Comparison of ENCODE assay signal across 8 mouse cellular contexts in the genomic region with DNA sequence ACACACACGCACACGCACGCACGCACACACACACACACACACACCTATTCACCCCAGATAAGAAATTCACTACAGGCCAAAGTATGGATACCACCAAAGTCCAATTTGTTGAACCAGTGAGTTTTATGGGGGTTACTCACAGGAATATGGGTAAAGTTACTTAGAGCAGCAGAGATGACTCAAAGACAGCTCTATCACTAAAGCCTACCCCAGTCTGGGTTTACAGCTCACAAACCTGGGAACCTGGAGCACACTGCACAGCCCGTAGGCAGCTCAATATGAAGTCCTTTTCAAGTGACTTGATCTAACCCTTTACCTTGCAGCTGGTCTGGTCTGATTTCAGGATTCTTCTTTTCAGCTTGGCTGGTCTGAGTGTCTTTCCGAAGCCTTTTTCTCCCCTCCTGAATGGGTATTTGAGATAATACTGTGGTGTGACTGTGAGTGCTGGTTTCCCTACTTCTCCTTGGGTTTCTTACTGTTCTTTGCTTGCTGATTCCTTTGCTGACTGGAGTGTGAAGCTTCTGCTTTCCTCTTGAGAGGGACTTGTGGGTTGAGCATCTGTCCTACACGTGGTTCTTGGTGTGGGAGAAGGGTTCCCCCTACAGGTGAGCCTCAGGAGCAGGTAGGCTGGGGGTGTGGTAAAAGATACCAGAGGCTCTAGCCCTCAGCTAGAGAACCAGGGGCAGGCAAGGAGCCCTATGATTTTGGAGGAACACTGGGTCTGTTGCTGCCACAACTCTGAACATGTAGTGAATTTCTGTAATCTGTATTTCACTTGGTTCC. TPM values are rescaled to one million over a fixed set of nuclear protein-coding genes. Genes with fewer than 3 reads are reported as not detected.
DNase-seq lines count a peak whose midpoint lies in the region.

No protein-coding gene starts in this region.

- DNase-seq in 3T3-L1 (ENCODE audit: low read depth, low spot score) (peak; percentile 57), 416B (ENCODE audit: low read depth) (peak; percentile 69)
- peak; percentile 53 to 64 for DNase-seq in cerebellum, adult 18-20 months
- peak; percentile 22 for DNase-seq in kidney, postnatal 10 days
- DNase-seq in retina, postnatal 1 day, result peak; percentile 11
- DNase-seq in layer of hippocampus, adult 8-10 months (ENCODE audit: low spot score in 2 of 2), result no peak
- DNase-seq in frontal cortex, adult 2 months (ENCODE audit: extremely low spot score in 1 of 2, low spot score in 1 of 2), result no peak
- DNase-seq in neural tube, embryonic 10.5 days (ENCODE audit: extremely low spot score, low spot score), result no peak

RNA-seq across cellular contexts. Expression of gene Rbm33, which starts 12.3 kb away (rescaled TPM):
- 10 to 100 TPM; 60.2 to 70.2 (median 65.7) TPM for total RNA-seq in layer of hippocampus, adult 8-10 months (2022)
- 49.1 and 52.6 TPM in 2 replicates for polyA plus RNA-seq in frontal cortex, adult 2 months (2012; rRNA removed)

Comparison
In these comparisons a context has a peak if more than half of its experiments do, and no peak if none do; other contexts are left out.
1. DNase-seq: peak in 3T3-L1 (single experiment), 416B (single experiment), cerebellum, adult 18-20 months (2 of 2), kidney, postnatal 10 days (single experiment) and retina, postnatal 1 day (single experiment); none in layer of hippocampus, adult 8-10 months (0 of 2), frontal cortex, adult 2 months (0 of 2) and neural tube, embryonic 10.5 days (single experiment).